Mouse (Mus musculus): ENCODE measurements around the gene Ccer1. TPM values are rescaled to one million over a fixed set of nuclear protein-coding genes. Genes with fewer than 3 reads are reported as not detected.

Ccer1 gene
- polyA plus RNA-seq (2015; fragmentation: Nextera tagmentation; extraction: Ambion mirVana) = not detected in 2 replicates

GRCm38 (mm10) chr10:97692913-97693312, at the start of gene Ccer1:
Ccer1 (plus strand) TSS chr10:97693059.
- Histone ChIP-seq H3K4me1 (peaks cover 5% of the 10 kb centered on the region; the same call in 1 of the 2 replicates), H3K4me3 (no peak within 1 kb of the TSS), H3K9me3 (peaks cover 5% of the 10 kb centered on the region; the same call in 1 of the 2 replicates), H3K9ac (no peak within 1 kb of the TSS), H3K4me2 (no peak within 1 kb of the TSS), H3K27ac (no peak within 1 kb of the TSS), H3K36me3 (no peaks in the 10 kb centered on the region), H3K27me3 (no peaks in the 10 kb centered on the region)
- ATAC-seq (ENCODE audit: insufficient number of reproducible peaks, insufficient read depth, low FRiP score, low TSS enrichment, low read depth) = peak; percentile 48; the same call in 1 of the 2 replicates
- 74% methylated on average over 20 of the region's 20 CpGs for WGBS

GRCm38 (mm10) chr10:97643768-97644167, 49.1 kb upstream of the Ccer1 start, which contains the start of gene Epyc:
Epyc (plus strand) TSS chr10:97644068.
- Histone ChIP-seq H3K27me3 (no peaks in the 10 kb centered on the region), H3K36me3 (no peaks in the 10 kb centered on the region), H3K27ac (no peak within 1 kb of the TSS), H3K9me3 (no peaks in the 10 kb centered on the region), H3K4me2 (no peak within 1 kb of the TSS), H3K9ac (no peak within 1 kb of the TSS), H3K4me3 (no peak within 1 kb of the TSS), H3K4me1 (no peaks in the 10 kb centered on the region)
- WGBS = 93% methylated on average over 2 of the region's 2 CpGs
- no peak for ATAC-seq (ENCODE audit: insufficient number of reproducible peaks, insufficient read depth, low FRiP score, low TSS enrichment, low read depth)

GRCm38 (mm10) chr10:97650334-97650733, 42.5 kb upstream of the Ccer1 start:
- H3K4me1 ChIP-seq = 0 out of 2 replicates have a peak, but pooled peaks cover 5% of the 10 kb centered on the region
- H3K27ac ChIP-seq = no peak overlapping the region
- no peak overlapping the region for H3K4me2 ChIP-seq
- H3K9ac ChIP-seq = no peak overlapping the region
- no peaks in the 10 kb centered on the region for H3K27me3 ChIP-seq
- ATAC-seq (ENCODE audit: insufficient number of reproducible peaks, insufficient read depth, low FRiP score, low TSS enrichment, low read depth) = no peak; the same call in 1 of the 2 replicates
- H3K9me3 ChIP-seq = no peaks in the 10 kb centered on the region
- no peaks in the 10 kb centered on the region for H3K36me3 ChIP-seq
- no peak overlapping the region for H3K4me3 ChIP-seq
- 31% methylated on average over 2 of the region's 2 CpGs for WGBS

GRCm38 (mm10) chr10:97659489-97659888, 33.4 kb upstream of the Ccer1 start:
- no peak for ATAC-seq (ENCODE audit: insufficient number of reproducible peaks, insufficient read depth, low FRiP score, low TSS enrichment, low read depth)
- Histone ChIP-seq H3K9ac (no peak overlapping the region), H3K27me3 (no peaks in the 10 kb centered on the region), H3K36me3 (no peaks in the 10 kb centered on the region), H3K9me3 (no peaks in the 10 kb centered on the region), H3K4me1 (no peaks in the 10 kb centered on the region), H3K4me2 (no peak overlapping the region), H3K27ac (no peak overlapping the region), H3K4me3 (no peak overlapping the region)
- WGBS = 76% methylated on average over 1 of the region's 1 CpGs

GRCm38 (mm10) chr10:97668656-97669055, 24.2 kb upstream of the Ccer1 start:
- Histone ChIP-seq H3K9me3 (no peaks in the 10 kb centered on the region; the same call in 1 of the 2 replicates), H3K27me3 (no peaks in the 10 kb centered on the region), H3K4me2 (no peak overlapping the region), H3K4me3 (no peak overlapping the region), H3K27ac (peak overlapping the region; percentile 55; the same call in 1 of the 2 replicates), H3K9ac (no peak overlapping the region), H3K4me1 (peaks cover 9% of the 10 kb centered on the region), H3K36me3 (no peaks in the 10 kb centered on the region)
- ATAC-seq (ENCODE audit: insufficient number of reproducible peaks, insufficient read depth, low FRiP score, low TSS enrichment, low read depth) = no peak
- WGBS = 27% methylated on average over 4 of the region's 4 CpGs

- no peak overlapping the region for H3K4me3 ChIP-seq
- peaks cover 9% of the 10 kb centered on the region for H3K4me1 ChIP-seq
- H3K9me3 ChIP-seq = no peaks in the 10 kb centered on the region; the same call in 1 of the 2 replicates
- H3K4me2 ChIP-seq = no peak overlapping the region
- 33% methylated on average over 4 of the region's 4 CpGs for WGBS
- H3K27ac ChIP-seq = no peak overlapping the region
- H3K9ac ChIP-seq = no peak overlapping the region
- H3K36me3 ChIP-seq = no peaks in the 10 kb centered on the region
- ATAC-seq (ENCODE audit: insufficient number of reproducible peaks, insufficient read depth, low FRiP score, low TSS enrichment, low read depth) = no peak
- H3K27me3 ChIP-seq = no peaks in the 10 kb centered on the region
Measured at GRCm38 (mm10) chr10:97670202-97670601, 22.7 kb upstream of the Ccer1 start.

GRCm38 (mm10) chr10:97673239-97673638, 19.6 kb upstream of the Ccer1 start:
- Histone ChIP-seq H3K4me1 (peaks cover 6% of the 10 kb centered on the region), H3K9me3 (no peaks in the 10 kb centered on the region), H3K36me3 (no peaks in the 10 kb centered on the region), H3K9ac (no peak overlapping the region), H3K27me3 (no peaks in the 10 kb centered on the region), H3K4me2 (no peak overlapping the region), H3K27ac (no peak overlapping the region), H3K4me3 (no peak overlapping the region)
- WGBS = 77% methylated on average over 2 of the region's 2 CpGs
- no peak for ATAC-seq (ENCODE audit: insufficient number of reproducible peaks, insufficient read depth, low FRiP score, low TSS enrichment, low read depth)

GRCm38 (mm10) chr10:97682981-97683380, 9.9 kb upstream of the Ccer1 start:
- no peaks in the 10 kb centered on the region for H3K4me1 ChIP-seq
- no peak overlapping the region for H3K27ac ChIP-seq
- H3K4me3 ChIP-seq = no peak overlapping the region
- H3K36me3 ChIP-seq = no peaks in the 10 kb centered on the region
- ATAC-seq (ENCODE audit: insufficient number of reproducible peaks, insufficient read depth, low FRiP score, low TSS enrichment, low read depth) = no peak
- no peak overlapping the region for H3K4me2 ChIP-seq
- no peak overlapping the region for H3K9ac ChIP-seq
- H3K27me3 ChIP-seq = no peaks in the 10 kb centered on the region
- no peaks in the 10 kb centered on the region for H3K9me3 ChIP-seq

GRCm38 (mm10) chr10:97687198-97687597, 5.7 kb upstream of the Ccer1 start:
- Histone ChIP-seq H3K9ac (no peak overlapping the region), H3K4me2 (no peak overlapping the region), H3K27me3 (no peaks in the 10 kb centered on the region), H3K27ac (no peak overlapping the region), H3K9me3 (no peaks in the 10 kb centered on the region), H3K36me3 (no peaks in the 10 kb centered on the region), H3K4me3 (no peak overlapping the region), H3K4me1 (peaks cover 5% of the 10 kb centered on the region; the same call in 1 of the 2 replicates)
- no peak for ATAC-seq (ENCODE audit: insufficient number of reproducible peaks, insufficient read depth, low FRiP score, low TSS enrichment, low read depth)
- WGBS = 85% methylated on average over 1 of the region's 1 CpGs

- no peak for ATAC-seq (ENCODE audit: insufficient number of reproducible peaks, insufficient read depth, low FRiP score, low TSS enrichment, low read depth)
- Histone ChIP-seq H3K4me3 (no peak overlapping the region), H3K9ac (no peak overlapping the region), H3K27ac (no peak overlapping the region), H3K4me1 (peaks cover 5% of the 10 kb centered on the region; the same call in 1 of the 2 replicates), H3K4me2 (no peak overlapping the region), H3K9me3 (peaks cover 5% of the 10 kb centered on the region; the same call in 1 of the 2 replicates), H3K27me3 (no peaks in the 10 kb centered on the region), H3K36me3 (no peaks in the 10 kb centered on the region)
- 68% methylated on average over 3 of the region's 3 CpGs for WGBS
Measured at GRCm38 (mm10) chr10:97689425-97689824, 3.4 kb upstream of the Ccer1 start.

- no peak overlapping the region for H3K4me2 ChIP-seq
- peaks cover 5% of the 10 kb centered on the region; the same call in 1 of the 2 replicates for H3K9me3 ChIP-seq
- no peak overlapping the region for H3K9ac ChIP-seq
- no peaks in the 10 kb centered on the region for H3K36me3 ChIP-seq
- H3K4me1 ChIP-seq = peaks cover 5% of the 10 kb centered on the region; the same call in 1 of the 2 replicates
- WGBS = 92% methylated on average over 37 of the region's 37 CpGs
- H3K27ac ChIP-seq = no peak overlapping the region
- H3K27me3 ChIP-seq = no peaks in the 10 kb centered on the region
- no peak overlapping the region for H3K4me3 ChIP-seq
- no peak for ATAC-seq (ENCODE audit: insufficient number of reproducible peaks, insufficient read depth, low FRiP score, low TSS enrichment, low read depth)
Measured at GRCm38 (mm10) chr10:97693398-97694135, 708 bp downstream of the Ccer1 start.

GRCm38 (mm10) chr10:97702321-97702720, 9.5 kb downstream of the Ccer1 start:
- no peak overlapping the region for H3K4me2 ChIP-seq
- no peak overlapping the region for H3K27ac ChIP-seq
- H3K9ac ChIP-seq = no peak overlapping the region
- no peak overlapping the region for H3K4me3 ChIP-seq
- H3K4me1 ChIP-seq = no peaks in the 10 kb centered on the region
- no peaks in the 10 kb centered on the region for H3K9me3 ChIP-seq
- no peaks in the 10 kb centered on the region for H3K36me3 ChIP-seq
- no peak for ATAC-seq (ENCODE audit: insufficient number of reproducible peaks, insufficient read depth, low FRiP score, low TSS enrichment, low read depth)
- H3K27me3 ChIP-seq = no peaks in the 10 kb centered on the region
